Mouse (Mus musculus) liver, embryonic 15.5 days (tissue): ENCODE data around the gene Nek8. TPM values are rescaled to one million over a fixed set of nuclear protein-coding genes. Genes with fewer than 3 reads are reported as not detected.

Source experiments
- microRNA-seq: library from miRNA; unstranded; fragments of <30 nt; microRNA quantifications from one replicate; pipeline ENCODE4, GENCODE M21; 2016
- polyA plus RNA-seq: library from polyadenylated mRNA; unstranded; fragments of >200 nt; fragmentation: Nextera tagmentation; extraction: Ambion mirVana; gene quantifications from 2 replicates; pipeline ENCODE4 v1.2.1, GENCODE M21; 2015

Gene Nek8
- polyA plus RNA-seq, 1 experiment from 2014 or later, result 8.1 TPM

Small RNA genes lying within 50 kb of the gene (microRNA-seq; reads per million reads assigned to microRNA genes)
- gene Mir7653, result 1.8 reads per million

Other genes with a start within 250 kb of the Nek8 start
- 0.05 and 0.16 TPM in 2 replicates for gene Sez6, start 245.9 kb downstream of the Nek8 start, polyA plus RNA-seq
- 5.5 and 8.5 TPM in 2 replicates for gene Phf12, start 193.9 kb downstream of the Nek8 start, polyA plus RNA-seq
- gene Dhrs13, start 144.4 kb downstream of the Nek8 start, polyA plus RNA-seq, result 14.9 and 16.3 TPM in 2 replicates
- 25.1 and 27.3 TPM in 2 replicates for gene Flot2, start 138.7 kb downstream of the Nek8 start, polyA plus RNA-seq
- 13.8 and 13.9 TPM in 2 replicates for gene Eral1, start 96.3 kb downstream of the Nek8 start, polyA plus RNA-seq
- gene Fam222b, start 82.0 kb downstream of the Nek8 start, polyA plus RNA-seq, result 4.2 and 4.3 TPM in 2 replicates
- 27.5 and 32.4 TPM in 2 replicates for gene Traf4, start 11.1 kb downstream of the Nek8 start, polyA plus RNA-seq
- 43.3 and 44.5 TPM in 2 replicates for gene Tlcd1, start within 50 bp of the Nek8 start, polyA plus RNA-seq
- 569 and 671 TPM in 2 replicates for gene Rpl23a, start 6.9 kb upstream of the Nek8 start, polyA plus RNA-seq
- 15.2 and 16.3 TPM in 2 replicates for gene Rab34, start 11.8 kb upstream of the Nek8 start, polyA plus RNA-seq
- gene Proca1, start 16.7 kb upstream of the Nek8 start, polyA plus RNA-seq, result 0.24 and 0.55 TPM in 2 replicates
- 29.0 and 33.7 TPM in 2 replicates for gene Sdf2, start 69.1 kb upstream of the Nek8 start, polyA plus RNA-seq
- 9.5 and 9.8 TPM in 2 replicates for gene Supt6, start 69.3 kb upstream of the Nek8 start, polyA plus RNA-seq
- 24.8 and 28.4 TPM in 2 replicates for gene 2610507B11Rik, start 85.1 kb upstream of the Nek8 start, polyA plus RNA-seq
- gene BC030499, start 114.2 kb upstream of the Nek8 start, polyA plus RNA-seq, result 0.22 TPM in 1 of 2 replicates, not detected in the other
- gene Spag5, start 124.9 kb upstream of the Nek8 start, polyA plus RNA-seq, result 34.8 and 35.0 TPM in 2 replicates
- 10.5 and 13.3 TPM in 2 replicates for gene Aldoc, start 146.3 kb upstream of the Nek8 start, polyA plus RNA-seq
- gene Pigs, start 151.7 kb upstream of the Nek8 start, polyA plus RNA-seq, result 31.1 and 33.3 TPM in 2 replicates
- 27.4 and 29.4 TPM in 2 replicates for gene Unc119, start 166.8 kb upstream of the Nek8 start, polyA plus RNA-seq
- gene Foxn1, start 209.9 kb upstream of the Nek8 start, polyA plus RNA-seq, result not detected in 2 replicates
- 0.05 TPM in 1 of 2 replicates, not detected in the other for gene Slc13a2, start 245.5 kb upstream of the Nek8 start, polyA plus RNA-seq